In the genomic region with DNA sequence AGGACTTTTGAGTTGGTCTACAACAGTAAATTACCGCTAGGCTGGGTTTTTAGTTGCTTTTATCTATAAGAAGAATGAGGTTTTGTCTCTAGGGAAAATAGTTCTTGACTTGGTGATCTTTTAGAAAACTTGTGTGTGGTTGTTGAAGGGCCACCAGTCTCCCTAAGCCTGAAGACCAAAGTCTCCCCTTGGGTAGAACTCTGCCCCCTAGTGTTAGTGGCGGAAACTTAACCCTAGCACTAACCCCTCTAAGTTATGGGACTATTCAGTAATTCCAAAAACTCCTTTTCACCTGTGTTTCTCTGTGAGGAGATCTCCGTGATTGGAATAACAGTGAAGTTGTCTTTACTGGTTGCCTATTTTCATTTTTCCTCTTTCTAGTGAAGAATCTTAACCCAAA, we compare ENCODE assay signal across 8 mouse cellular contexts. TPM values are rescaled to one million over a fixed set of nuclear protein-coding genes. Genes with fewer than 3 reads are reported as not detected.
DNase-seq lines count a peak whose midpoint lies in the region; ATAC-seq lines count a peak whose summit lies in the region.

No protein-coding gene starts in this region.

- H3K27ac ChIP-seq in midbrain, embryonic 10.5 days (replicated peaks), result no peak overlapping the region
- no peak overlapping the region for H3K27ac ChIP-seq in midbrain, embryonic 16.5 days (ENCODE audit: low read length)
- H3K27ac ChIP-seq in hindbrain, embryonic 16.5 days (ENCODE audit: low read depth, low read length), result no peak overlapping the region
- no peak overlapping the region for H3K27ac ChIP-seq in liver, embryonic 13.5 days

- WGBS in midbrain, embryonic 10.5 days, result 45% methylated on average over 3 of the region's 3 CpGs
- 54% methylated on average over 3 of the region's 3 CpGs for WGBS in midbrain, embryonic 16.5 days
- WGBS in hindbrain, embryonic 16.5 days, result 47% methylated on average over 3 of the region's 3 CpGs
- whole genome bisulfite sequencing in liver, embryonic 13.5 days (ENCODE audit: insufficient replicate concordance), result 34% methylated on average over 3 of the region's 3 CpGs

- H3K27me3 ChIP-seq in midbrain, embryonic 10.5 days (ENCODE audit: low read depth, poor library complexity, severe bottlenecking), result peaks cover 24% of the 10 kb centered on the region
- H3K27me3 ChIP-seq in midbrain, embryonic 16.5 days (ENCODE audit: control insufficient read depth, insufficient read depth, low read depth, low read length), result 0 out of 2 replicates have a peak, but pooled peaks cover 6% of the 10 kb centered on the region
- H3K27me3 ChIP-seq in hindbrain, embryonic 16.5 days (replicated peaks; ENCODE audit: control insufficient read depth, insufficient read depth, low read length), result peaks cover 5% of the 10 kb centered on the region
- peaks cover 33% of the 10 kb centered on the region for H3K27me3 ChIP-seq in liver, embryonic 13.5 days

- H3K4me1 ChIP-seq in midbrain, embryonic 10.5 days, result peaks cover 34% of the 10 kb centered on the region
- H3K4me1 ChIP-seq in midbrain, embryonic 16.5 days (ENCODE audit: control insufficient read depth, insufficient read depth, low read length), result peaks cover 7% of the 10 kb centered on the region; the same call in 1 of the 2 replicates
- H3K4me1 ChIP-seq in hindbrain, embryonic 16.5 days (ENCODE audit: control insufficient read depth, insufficient read depth, low read depth, low read length), result peaks cover 10% of the 10 kb centered on the region
- H3K4me1 ChIP-seq in liver, embryonic 13.5 days (replicated peaks), result peaks cover 37% of the 10 kb centered on the region

- H3K9me3 ChIP-seq in midbrain, embryonic 10.5 days (replicated peaks), result no peaks in the 10 kb centered on the region
- no peaks in the 10 kb centered on the region for H3K9me3 ChIP-seq in midbrain, embryonic 16.5 days (replicated peaks; ENCODE audit: control insufficient read depth, low read length, poor library complexity, severe bottlenecking)
- H3K9me3 ChIP-seq in hindbrain, embryonic 16.5 days (ENCODE audit: control insufficient read depth, low read length), result no peaks in the 10 kb centered on the region
- no peaks in the 10 kb centered on the region for H3K9me3 ChIP-seq in liver, embryonic 13.5 days (replicated peaks)

- H3K4me2 ChIP-seq in midbrain, embryonic 16.5 days (ENCODE audit: low read length), result no peak overlapping the region
- peak overlapping the region; percentile 100 for H3K4me2 ChIP-seq in hindbrain, embryonic 16.5 days (ENCODE audit: low read length)
- H3K4me2 ChIP-seq in liver, embryonic 13.5 days, result peak overlapping the region; percentile 88; the same call in 1 of the 2 replicates

- H3K4me3 ChIP-seq in midbrain, embryonic 10.5 days, result peak overlapping the region; percentile 90
- H3K4me3 ChIP-seq in midbrain, embryonic 16.5 days (ENCODE audit: low read depth, low read length), result no peak overlapping the region
- H3K4me3 ChIP-seq in hindbrain, embryonic 16.5 days (ENCODE audit: low read length), result peak overlapping the region; percentile 71; the same call in 1 of the 2 replicates
- H3K4me3 ChIP-seq in liver, embryonic 13.5 days (replicated peaks), result peak overlapping the region; percentile 70; the same call in 1 of the 2 replicates

- no peak for ATAC-seq in midbrain, embryonic 16.5 days
- no peak for ATAC-seq in hindbrain, embryonic 16.5 days
- no peak for ATAC-seq in liver, embryonic 13.5 days (ENCODE audit: low read depth)

- H3K9ac ChIP-seq in midbrain, embryonic 16.5 days (ENCODE audit: low read depth, low read length), result no peak overlapping the region
- H3K9ac ChIP-seq in hindbrain, embryonic 16.5 days (ENCODE audit: low read depth, low read length), result no peak overlapping the region
- H3K9ac ChIP-seq in liver, embryonic 13.5 days, result no peak overlapping the region

- no peak for DNase-seq in midbrain, embryonic 10.5 days (ENCODE audit: low spot score)
- peak; percentile 39 for DNase-seq in embryo, embryonic 9.5 days (ENCODE audit: extremely low spot score)
- peak; percentile 15 for DNase-seq in liver, embryonic 13.5 days
- peak; percentile 42 for DNase-seq in retina, postnatal 1 day
- DNase-seq in urinary bladder, adult 2 months (ENCODE audit: low spot score), result no peak
- no peak for DNase-seq in layer of hippocampus, adult 8-10 months (ENCODE audit: low spot score in 2 of 2)

- H3K36me3 ChIP-seq in midbrain, embryonic 10.5 days, result peaks cover 8% of the 10 kb centered on the region; the same call in 1 of the 2 replicates
- H3K36me3 ChIP-seq in midbrain, embryonic 16.5 days (ENCODE audit: control insufficient read depth, insufficient read depth, low read length), result no peaks in the 10 kb centered on the region
- H3K36me3 ChIP-seq in hindbrain, embryonic 16.5 days (ENCODE audit: control insufficient read depth, insufficient read depth, low read length), result no peaks in the 10 kb centered on the region
- H3K36me3 ChIP-seq in liver, embryonic 13.5 days, result no peaks in the 10 kb centered on the region

RNA-seq across cellular contexts. Expression of a gene that starts 1.9 kb away (rescaled TPM):
- 74.7 and 86.0 TPM in 2 replicates for polyA plus RNA-seq in midbrain, embryonic 10.5 days (2016; fragmentation: Nextera tagmentation; extraction: Ambion mirVana)
- 26.8 and 28.8 TPM in 2 replicates for polyA plus RNA-seq in midbrain, embryonic 16.5 days (2015; fragmentation: Nextera tagmentation; extraction: Ambion mirVana)
- 26.2 and 28.8 TPM in 2 replicates for polyA plus RNA-seq in hindbrain, embryonic 16.5 days (2015; fragmentation: Nextera tagmentation; extraction: Ambion mirVana)
- 3.8 and 4.1 TPM in 2 replicates for polyA plus RNA-seq in liver, embryonic 13.5 days (2015; fragmentation: Nextera tagmentation; extraction: Ambion mirVana)
- polyA plus RNA-seq in urinary bladder, adult 2 months (2012; rRNA removed), result 24.8 and 26.0 TPM in 2 replicates
- 10 to 100 TPM; 45.9 to 60.5 (median 53.5) TPM for total RNA-seq in layer of hippocampus, adult 8-10 months (2022)

Comparison
In these comparisons a context has a peak if more than half of its experiments do, and no peak if none do; other contexts are left out.
1. DNase-seq: peak in embryo, embryonic 9.5 days (single experiment), liver, embryonic 13.5 days (single experiment) and retina, postnatal 1 day (single experiment); none in midbrain, embryonic 10.5 days (single experiment), urinary bladder, adult 2 months (single experiment) and layer of hippocampus, adult 8-10 months (0 of 2).